Mouse (Mus musculus) mesoderm, embryonic 11.5 days (tissue): ENCODE measurements around the gene Ppp2r5a.

Experiments used
- DNase-seq: peaks from one replicate; pipeline ENCODE4 v3.0.0-alpha.2; 2012; ENCODE audit warnings: low read depth, low spot score

Gene Ppp2r5a

GRCm38 (mm10) chr1:191380843-191381242 lies 22.2 kb downstream of the Ppp2r5a start:
- DNase-seq: no peak

GRCm38 (mm10) chr1:191378080-191378479 lies 25.0 kb downstream of the Ppp2r5a start:
- DNase-seq: no peak

- no peak for DNase-seq
These were observed 27.5 kb downstream of the Ppp2r5a start for GRCm38 (mm10) chr1:191375644-191375998.

- DNase-seq: no peak
These were observed 28.0 kb downstream of the Ppp2r5a start for GRCm38 (mm10) chr1:191374993-191375643.

GRCm38 (mm10) chr1:191369140-191369539 lies 33.9 kb downstream of the Ppp2r5a start:
- no peak for DNase-seq

- DNase-seq: no peak
These were observed 34.9 kb downstream of the Ppp2r5a start for GRCm38 (mm10) chr1:191368193-191368592.

GRCm38 (mm10) chr1:191364477-191364876 lies 38.6 kb downstream of the Ppp2r5a start:
- DNase-seq: peak; percentile 57

GRCm38 (mm10) chr1:191362412-191362811 lies 40.7 kb downstream of the Ppp2r5a start:
- no peak for DNase-seq

GRCm38 (mm10) chr1:191359478-191359877 lies 43.6 kb downstream of the Ppp2r5a start:
- no peak for DNase-seq

GRCm38 (mm10) chr1:191356936-191357335 lies 46.1 kb downstream of the Ppp2r5a start:
- DNase-seq: no peak

GRCm38 (mm10) chr1:191353836-191354235 lies 49.2 kb downstream of the Ppp2r5a start:
- DNase-seq: no peak

GRCm38 (mm10) chr1:191352786-191353488 lies 50.1 kb downstream of the Ppp2r5a start:
- peak; percentile 34 for DNase-seq

GRCm38 (mm10) chr1:191350355-191350754 lies 52.7 kb downstream of the Ppp2r5a start:
- DNase-seq: no peak

- DNase-seq: no peak
These were observed 53.5 kb downstream of the Ppp2r5a start for GRCm38 (mm10) chr1:191349486-191350037.

- DNase-seq: no peak
These were observed 54.1 kb downstream of the Ppp2r5a start for GRCm38 (mm10) chr1:191348996-191349395.

GRCm38 (mm10) chr1:191348592-191348991 lies 54.5 kb downstream of the Ppp2r5a start:
- no peak for DNase-seq

GRCm38 (mm10) chr1:191347602-191348001 lies 55.5 kb downstream of the Ppp2r5a start:
- DNase-seq: no peak

GRCm38 (mm10) chr1:191340530-191340929 lies 62.5 kb downstream of the Ppp2r5a start:
- DNase-seq: no peak

GRCm38 (mm10) chr1:191339876-191340275 lies 63.2 kb downstream of the Ppp2r5a start:
- DNase-seq: no peak

- DNase-seq: no peak
These were observed 68.6 kb downstream of the Ppp2r5a start for GRCm38 (mm10) chr1:191334500-191334899.

GRCm38 (mm10) chr1:191330356-191330755 lies 72.7 kb downstream of the Ppp2r5a start:
- DNase-seq: no peak

- DNase-seq: no peak
These were observed 75.0 kb downstream of the Ppp2r5a start for GRCm38 (mm10) chr1:191328019-191328441.

GRCm38 (mm10) chr1:191327258-191327657 lies 75.8 kb downstream of the Ppp2r5a start:
- no peak for DNase-seq
